Mouse (Mus musculus) leukemia stem cell, adult 10-12 weeks (primary cell): Measurements from ENCODE around the gene Mrgpra9. TPM values are rescaled to one million over a fixed set of nuclear protein-coding genes. Genes with fewer than 3 reads are reported as not detected.

Experiments used
- polyA plus RNA-seq: library from polyadenylated mRNA; stranded (reverse); fragments of >175 nt; gene quantifications from 2 replicates; pipeline ENCODE4 v1.2.3, GENCODE M21; 2012; ENCODE audit warnings: low replicate concordance

Gene Mrgpra9
- not detected in 2 replicates for polyA plus RNA-seq

GRCm38 (mm10) chr7:47252770-47253169 lies at the start of gene Mrgpra9:
Gene Mrgpra9 (minus strand): TSS chr7:47252848.

GRCm38 (mm10) chr7:47204830-47205229 lies 47.8 kb downstream of the Mrgpra9 start, which contains the start of gene Mrgpra6:
Gene Mrgpra6 (minus strand): TSS chr7:47204920.

Other genes with a start within 250 kb of the Mrgpra9 start
- gene Spty2d1, start 244.4 kb downstream of the Mrgpra9 start, polyA plus RNA-seq, result 3.5 and 10.0 TPM in 2 replicates
- gene Tmem86a, start 202.2 kb downstream of the Mrgpra9 start, polyA plus RNA-seq, result 13.1 and 15.3 TPM in 2 replicates
- 0.16 and 0.34 TPM in 2 replicates for gene Ptpn5, start 119.2 kb downstream of the Mrgpra9 start, polyA plus RNA-seq
- not detected in 2 replicates for gene Mrgpra6, start 47.9 kb downstream of the Mrgpra9 start, polyA plus RNA-seq
- not detected in 2 replicates for gene Mrgpra1, start 101.4 kb upstream of the Mrgpra9 start, polyA plus RNA-seq
- not detected in 2 replicates for gene Mrgpra2a, start 199.3 kb upstream of the Mrgpra9 start, polyA plus RNA-seq